Mouse (Mus musculus): ENCODE data around the gene Nrd1. TPM values are rescaled to one million over a fixed set of nuclear protein-coding genes. Genes with fewer than 3 reads are reported as not detected.
A peak's percentile ranks its signal among the peaks of the same experiment; 100 is the strongest.

Nrd1 gene
- polyA plus RNA-seq, 2 experiments: 23.6 to 40.4 TPM

GRCm38 (mm10) chr4:109091241-109091777 is 90.9 kb downstream of the Nrd1 start:
- Histone ChIP-seq H3K9me3 (ENCODE audit: control insufficient read depth, low read length) (no peaks in the 10 kb centered on the region), H3K9ac (replicated peaks) (no peak overlapping the region), H3K4me3 (ENCODE audit: insufficient read depth in 1 of 2, low read depth in 2 of 2, low read length in 2 of 2) (no peak overlapping the region), H3K36me3 (replicated peaks; ENCODE audit: control insufficient read depth, insufficient read depth, low read depth) (no peaks in the 10 kb centered on the region), H3K4me2 (ENCODE audit: low read depth) (no peak overlapping the region), H3K27ac (no peak overlapping the region), H3K27me3 (ENCODE audit: control insufficient read depth, insufficient read depth, low read length) (no peaks in the 10 kb centered on the region), H3K4me1 (replicated peaks; ENCODE audit: control insufficient read depth in 2 of 2, insufficient read depth in 2 of 2, low read length in 1 of 2) (peaks cover 4 to 14% of the 10 kb centered on the region in 2 experiments)
- no peak for DNase-seq (ENCODE audit: low read depth in 3 of 3, low spot score in 3 of 3)
- no peak for ATAC-seq (ENCODE audit: insufficient read depth)
- TF ChIP-seq EP300 (IDR thresholded peaks at IDR 0.05; ENCODE audit: low read depth) (no peak), CTCF (IDR thresholded peaks at IDR 0.05; ENCODE audit: low read depth) (no peak)
- 73% methylated on average over 8 of the region's 8 CpGs for WGBS (ENCODE audit: insufficient replicate concordance)

GRCm38 (mm10) chr4:109092344-109092743 is 91.9 kb downstream of the Nrd1 start:
- TF ChIP-seq CTCF (IDR thresholded peaks at IDR 0.05; ENCODE audit: low read depth) (no peak), EP300 (IDR thresholded peaks at IDR 0.05; ENCODE audit: low read depth) (no peak)
- Histone ChIP-seq H3K9ac (replicated peaks) (no peak overlapping the region), H3K4me3 (ENCODE audit: insufficient read depth in 1 of 2, low read depth in 2 of 2, low read length in 2 of 2) (no peak overlapping the region), H3K4me2 (ENCODE audit: low read depth) (no peak overlapping the region), H3K4me1 (replicated peaks; ENCODE audit: control insufficient read depth in 2 of 2, insufficient read depth in 2 of 2, low read length in 1 of 2) (peaks cover 4 to 14% of the 10 kb centered on the region in 2 experiments), H3K27me3 (ENCODE audit: control insufficient read depth, insufficient read depth, low read length) (no peaks in the 10 kb centered on the region), H3K36me3 (replicated peaks; ENCODE audit: control insufficient read depth, insufficient read depth, low read depth) (no peaks in the 10 kb centered on the region), H3K9me3 (ENCODE audit: control insufficient read depth, low read length) (no peaks in the 10 kb centered on the region), H3K27ac (no peak overlapping the region)
- peak in 1 of 3 experiments; percentile 24 for DNase-seq (ENCODE audit: low read depth in 3 of 3, low spot score in 3 of 3)
- peak; percentile 77 for ATAC-seq (ENCODE audit: insufficient read depth)
- WGBS (ENCODE audit: insufficient replicate concordance): 35% methylated on average over 5 of the region's 5 CpGs

GRCm38 (mm10) chr4:109094269-109094668 is 93.8 kb downstream of the Nrd1 start:
- DNase-seq (ENCODE audit: low read depth in 3 of 3, low spot score in 3 of 3): no peak
- Histone ChIP-seq H3K36me3 (replicated peaks; ENCODE audit: control insufficient read depth, insufficient read depth, low read depth) (no peaks in the 10 kb centered on the region), H3K4me1 (replicated peaks; ENCODE audit: control insufficient read depth in 2 of 2, insufficient read depth in 2 of 2, low read length in 1 of 2) (peaks cover 6 to 16% of the 10 kb centered on the region in 2 experiments), H3K4me3 (ENCODE audit: insufficient read depth in 1 of 2, low read depth in 2 of 2, low read length in 2 of 2) (no peak overlapping the region), H3K9me3 (ENCODE audit: control insufficient read depth, low read length) (no peaks in the 10 kb centered on the region), H3K9ac (replicated peaks) (no peak overlapping the region), H3K27me3 (ENCODE audit: control insufficient read depth, insufficient read depth, low read length) (no peaks in the 10 kb centered on the region), H3K27ac (no peak overlapping the region), H3K4me2 (ENCODE audit: low read depth) (no peak overlapping the region)
- 46% methylated on average over 2 of the region's 2 CpGs for whole genome bisulfite sequencing (ENCODE audit: insufficient replicate concordance)
- TF ChIP-seq CTCF (IDR thresholded peaks at IDR 0.05; ENCODE audit: low read depth) (no peak), EP300 (IDR thresholded peaks at IDR 0.05; ENCODE audit: low read depth) (no peak)
- ATAC-seq (ENCODE audit: insufficient read depth): no peak

- WGBS (ENCODE audit: insufficient replicate concordance): 54% methylated on average over 3 of the region's 3 CpGs
- Histone ChIP-seq H3K4me1 (replicated peaks; ENCODE audit: control insufficient read depth in 2 of 2, insufficient read depth in 2 of 2, low read length in 1 of 2) (peaks cover 4 to 18% of the 10 kb centered on the region in 2 experiments), H3K27ac (no peak overlapping the region), H3K36me3 (replicated peaks; ENCODE audit: control insufficient read depth, insufficient read depth, low read depth) (no peaks in the 10 kb centered on the region), H3K9me3 (ENCODE audit: control insufficient read depth, low read length) (no peaks in the 10 kb centered on the region), H3K27me3 (ENCODE audit: control insufficient read depth, insufficient read depth, low read length) (no peaks in the 10 kb centered on the region), H3K4me3 (ENCODE audit: insufficient read depth in 1 of 2, low read depth in 2 of 2, low read length in 2 of 2) (no peak overlapping the region), H3K4me2 (ENCODE audit: low read depth) (peak overlapping the region; percentile 36), H3K9ac (replicated peaks) (no peak overlapping the region)
- DNase-seq (ENCODE audit: low read depth in 3 of 3, low spot score in 3 of 3): no peak
- ATAC-seq (ENCODE audit: insufficient read depth): peak; percentile 69; the same call in 1 of the 2 replicates
- TF ChIP-seq EP300 (IDR thresholded peaks at IDR 0.05; ENCODE audit: low read depth) (no peak), CTCF (IDR thresholded peaks at IDR 0.05; ENCODE audit: low read depth) (no peak)
Observed at GRCm38 (mm10) chr4:109098861-109099260, 98.4 kb downstream of the Nrd1 start.

- Histone ChIP-seq H3K27me3 (ENCODE audit: control insufficient read depth, insufficient read depth, low read length) (no peaks in the 10 kb centered on the region), H3K4me1 (replicated peaks; ENCODE audit: control insufficient read depth in 2 of 2, insufficient read depth in 2 of 2, low read length in 1 of 2) (peaks cover 4 to 20% of the 10 kb centered on the region in 2 experiments), H3K27ac (no peak overlapping the region), H3K9ac (replicated peaks) (no peak overlapping the region), H3K9me3 (ENCODE audit: control insufficient read depth, low read length) (no peaks in the 10 kb centered on the region), H3K4me3 (ENCODE audit: insufficient read depth in 1 of 2, low read depth in 2 of 2, low read length in 2 of 2) (no peak overlapping the region), H3K36me3 (replicated peaks; ENCODE audit: control insufficient read depth, insufficient read depth, low read depth) (no peaks in the 10 kb centered on the region), H3K4me2 (ENCODE audit: low read depth) (no peak overlapping the region)
- no peak for ATAC-seq (ENCODE audit: insufficient read depth)
- 44% methylated on average over 5 of the region's 5 CpGs for WGBS (ENCODE audit: insufficient replicate concordance)
- TF ChIP-seq CTCF (IDR thresholded peaks at IDR 0.05; ENCODE audit: low read depth) (no peak), EP300 (IDR thresholded peaks at IDR 0.05; ENCODE audit: low read depth) (no peak)
- no peak for DNase-seq (ENCODE audit: low read depth in 3 of 3, low spot score in 3 of 3)
Observed at GRCm38 (mm10) chr4:109102574-109102973, 102.1 kb downstream of the Nrd1 start.

Measured in liver, embryonic 14.5 days (tissue).